Mouse (Mus musculus): ENCODE data around the gene Exoc2.

Exoc2 gene

GRCm38 (mm10) chr13:30973501-30974246 lies at the start of gene Exoc2, which contains the start of gene Gm5447:
Exoc2 (minus strand) TSS chr13:30974093.
Gm5447 (plus strand) TSS chr13:30974204.
- in situ Hi-C loops (cut with MboI, MseI): loop anchor here (5.0 to 10.0 kb wide), 2 partner anchors 56 to 419 kb away; no protein-coding TSS in a partner anchor

DNA sequence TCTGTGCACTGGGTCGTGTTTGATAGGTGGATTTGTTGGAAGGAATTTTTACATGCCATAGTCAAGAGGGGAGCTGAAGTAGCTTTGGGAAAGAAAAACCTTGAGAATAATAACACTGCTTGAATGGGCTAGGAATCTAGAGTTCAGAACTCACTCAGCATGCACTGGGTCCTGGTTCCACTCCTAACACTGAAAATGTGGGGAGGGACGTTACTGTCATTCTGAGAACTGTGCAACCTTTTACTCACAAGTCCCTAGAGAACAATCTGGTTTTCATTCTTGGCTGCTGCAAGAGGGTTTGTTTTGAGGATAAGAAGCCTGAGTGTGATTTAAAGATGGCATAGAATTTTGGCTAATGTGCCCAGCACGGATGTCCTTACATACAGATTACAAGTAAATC lies 49.8 kb upstream of the Exoc2 start:
- in situ Hi-C loops (cut with MboI, MseI): no loop called here

DNA sequence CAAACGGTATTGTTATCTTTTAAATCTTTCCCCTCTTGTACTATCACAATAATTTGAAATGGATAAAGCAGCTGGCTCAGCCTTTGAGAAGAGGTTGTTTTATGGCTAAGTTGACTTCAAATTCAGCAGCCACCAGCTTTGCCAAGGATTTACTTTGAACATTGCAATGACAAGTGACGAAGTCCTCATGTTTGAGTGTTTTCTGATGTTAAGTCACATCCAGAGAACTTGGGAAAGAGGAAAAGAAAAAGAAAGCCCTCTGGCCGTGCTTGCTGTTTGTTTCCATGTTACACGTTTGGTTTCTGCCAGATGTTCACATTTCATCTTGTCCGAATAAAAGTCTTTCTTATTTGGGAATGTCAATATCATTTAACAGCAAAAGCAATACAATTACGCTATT lies 48.0 kb upstream of the Exoc2 start:
- in situ Hi-C loops (cut with MboI, MseI): no loop called here

GRCm38 (mm10) chr13:31021514-31021913 lies 47.6 kb upstream of the Exoc2 start:
- in situ Hi-C loops (cut with MboI, MseI): no loop called here

DNA sequence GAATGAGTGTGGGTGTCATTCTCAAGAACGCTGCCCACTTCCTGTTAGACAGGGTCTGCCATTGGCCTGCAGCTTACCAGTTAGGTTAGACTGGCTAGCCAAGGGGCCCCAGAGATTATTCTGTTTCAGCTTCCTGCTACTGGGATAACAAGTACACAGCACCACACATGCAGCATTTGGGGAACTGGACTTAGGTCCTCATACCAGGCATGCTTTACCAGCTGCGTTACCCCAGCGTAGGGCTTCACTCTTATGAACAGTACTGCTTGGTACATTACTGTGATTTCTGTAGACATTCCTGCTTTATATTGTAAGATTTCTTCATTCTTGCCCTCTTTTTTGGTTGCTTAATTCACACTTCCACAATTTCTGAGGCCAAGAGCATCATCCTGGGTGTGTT lies 43.7 kb upstream of the Exoc2 start:
- in situ Hi-C loops (cut with MboI, MseI): no loop called here

DNA sequence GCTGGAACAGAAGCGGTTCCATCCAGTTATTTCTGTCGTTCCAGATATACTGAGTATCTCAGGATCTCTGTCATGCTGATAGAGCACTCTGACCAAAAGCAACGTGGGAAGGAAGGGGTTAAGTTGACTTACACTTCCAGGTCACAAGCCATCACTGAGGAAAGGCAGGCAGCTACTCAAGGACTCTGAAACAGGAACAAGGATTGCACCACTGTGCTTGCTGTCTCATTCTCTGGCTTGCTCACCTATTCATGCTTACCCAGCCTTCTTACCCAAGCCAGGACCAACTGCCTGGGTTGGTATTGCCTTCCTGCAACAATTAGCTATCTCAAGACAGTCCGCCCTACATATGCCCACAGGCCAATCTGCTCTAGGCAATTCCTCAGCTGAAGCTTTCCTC lies 31.1 kb upstream of the Exoc2 start:
- in situ Hi-C loops (cut with MboI, MseI): no loop called here

- in situ Hi-C loops (cut with MboI, MseI): no loop called here
Observed at GRCm38 (mm10) chr13:31004458-31004857, 30.6 kb upstream of the Exoc2 start.

- in situ Hi-C loops (cut with MboI, MseI): no loop called here
Observed at GRCm38 (mm10) chr13:30999799-31000198, 25.9 kb upstream of the Exoc2 start.

- in situ Hi-C loops (cut with MboI, MseI): no loop called here
Observed at GRCm38 (mm10) chr13:30997526-30998253, 23.8 kb upstream of the Exoc2 start.

DNA sequence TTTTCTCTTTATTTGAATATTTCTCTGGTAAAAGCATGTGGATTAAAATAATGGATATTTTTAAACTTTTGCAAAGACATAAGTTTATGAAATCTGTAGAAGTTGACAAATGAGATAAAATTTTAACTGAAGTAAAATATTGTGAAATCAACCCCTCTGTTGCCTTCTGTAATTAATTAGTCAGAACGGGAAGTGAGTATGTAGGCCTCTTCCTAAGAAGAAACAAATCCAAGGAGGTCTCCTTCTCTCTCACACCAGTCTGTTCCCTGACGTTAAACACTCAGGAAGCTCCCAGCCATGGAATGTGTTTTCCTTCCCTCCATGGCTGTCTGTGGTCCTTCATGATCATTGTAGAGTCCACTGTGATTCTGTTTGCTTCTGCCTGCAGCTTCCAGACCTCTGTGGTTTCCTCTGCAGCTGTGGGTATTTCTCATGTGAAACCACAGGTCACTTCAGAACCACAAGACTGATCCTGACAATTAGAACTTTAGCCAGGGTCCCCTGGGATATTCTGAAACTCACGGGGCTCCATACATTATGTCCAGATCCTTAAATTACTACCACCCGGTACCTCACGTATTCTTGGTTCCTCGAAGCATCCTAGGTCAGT lies 20.5 kb upstream of the Exoc2 start:
- in situ Hi-C loops (cut with MboI, MseI): no loop called here

DNA sequence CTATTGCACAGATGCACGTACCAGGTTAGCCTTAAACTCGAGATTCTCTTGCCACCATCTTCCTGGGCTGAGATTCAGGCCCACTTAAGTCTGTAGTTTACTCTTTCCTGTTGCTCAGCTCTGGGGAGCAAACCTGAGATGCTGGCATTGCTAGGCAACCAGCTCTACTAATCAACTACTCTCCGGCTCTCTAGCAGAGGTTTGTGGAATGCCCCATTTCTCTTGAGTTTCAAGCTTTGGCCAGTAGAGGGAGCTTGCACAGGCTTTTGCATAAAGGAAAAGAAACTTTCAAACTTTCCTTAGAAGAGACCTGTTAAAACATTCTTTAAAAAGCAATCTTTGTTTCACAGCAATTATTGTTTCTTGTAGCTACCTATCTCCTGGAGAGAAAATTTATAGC lies 19.9 kb upstream of the Exoc2 start:
- in situ Hi-C loops (cut with MboI, MseI): no loop called here

DNA sequence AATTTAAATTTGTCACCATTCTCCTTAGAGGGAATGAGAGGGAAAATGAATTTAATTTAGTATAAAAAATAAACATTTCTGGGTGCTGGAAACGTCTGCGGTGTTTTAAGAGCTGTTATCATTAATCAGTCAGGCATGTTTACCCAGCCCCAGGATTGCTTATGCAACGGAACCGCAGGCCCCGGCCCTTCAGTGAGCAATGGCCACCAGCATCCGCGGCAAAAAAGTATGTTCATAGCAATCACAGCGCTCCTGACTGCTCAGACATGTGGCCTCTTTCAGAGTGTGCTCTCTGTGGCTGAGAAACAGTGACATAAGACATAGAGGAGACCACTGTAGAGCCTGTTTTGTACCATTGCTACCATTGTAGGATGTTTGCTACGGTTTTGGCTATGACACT lies 16.3 kb upstream of the Exoc2 start:
- in situ Hi-C loops (cut with MboI, MseI): no loop called here

- in situ Hi-C loops (cut with MboI, MseI): loop anchor here (10.0 kb wide), 1 partner anchor 835 kb away; no protein-coding TSS in a partner anchor
Observed at GRCm38 (mm10) chr13:30989710-30990109, 15.8 kb upstream of the Exoc2 start.

GRCm38 (mm10) chr13:30987686-30988085 lies 13.8 kb upstream of the Exoc2 start:
- in situ Hi-C loops (cut with MboI, MseI): loop anchor here (10.0 kb wide), 1 partner anchor 833 kb away; no protein-coding TSS in a partner anchor

GRCm38 (mm10) chr13:30986934-30987455 lies 13.1 kb upstream of the Exoc2 start:
- in situ Hi-C loops (cut with MboI, MseI): loop anchor here (10.0 kb wide), 1 partner anchor 832 kb away; no protein-coding TSS in a partner anchor

- in situ Hi-C loops (cut with MboI, MseI): loop anchor here (10.0 kb wide), 1 partner anchor 831 kb away; no protein-coding TSS in a partner anchor
Observed at GRCm38 (mm10) chr13:30985598-30986466, 11.9 kb upstream of the Exoc2 start.

DNA sequence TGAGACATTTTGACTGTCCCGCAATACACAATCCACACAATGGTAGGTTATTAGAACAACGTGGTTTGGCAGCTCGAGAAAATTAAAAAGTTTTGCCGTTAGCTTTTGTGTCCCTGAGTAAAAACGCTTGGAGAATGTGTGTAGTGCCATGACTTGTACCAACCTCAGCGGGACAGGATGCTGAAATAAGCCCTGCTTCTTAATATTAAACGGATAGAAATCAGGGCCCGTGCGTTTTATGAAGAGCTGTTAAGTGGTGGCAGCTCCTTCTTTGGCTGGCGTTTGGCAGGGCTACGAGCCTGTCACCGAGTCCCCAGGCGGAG lies 11.3 kb upstream of the Exoc2 start:
- in situ Hi-C loops (cut with MboI, MseI): loop anchor here (10.0 kb wide), 1 partner anchor 830 kb away; no protein-coding TSS in a partner anchor

DNA sequence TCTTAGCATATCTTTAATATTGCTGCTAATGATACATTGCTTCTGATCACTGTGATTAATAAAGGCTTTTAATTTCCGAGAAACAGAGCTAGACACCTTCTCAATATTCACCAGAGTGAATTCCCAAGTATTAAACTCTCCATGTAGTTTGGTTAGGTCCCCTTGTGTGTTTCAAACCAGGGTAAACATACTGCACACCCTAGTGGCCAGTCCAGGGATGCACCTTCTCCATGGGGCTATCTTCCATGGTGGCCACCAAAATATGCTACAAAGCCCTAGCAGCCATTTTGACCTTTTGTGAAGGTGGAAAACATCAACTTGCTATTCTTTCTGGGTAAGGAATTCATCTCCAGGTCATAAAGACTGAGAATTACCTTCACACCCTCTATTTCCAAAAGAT lies 7.8 kb upstream of the Exoc2 start:
- in situ Hi-C loops (cut with MboI, MseI): loop anchor here (10.0 kb wide), 1 partner anchor 827 kb away; no protein-coding TSS in a partner anchor

- in situ Hi-C loops (cut with MboI, MseI): loop anchor here (10.0 kb wide), 1 partner anchor 423 kb away; no protein-coding TSS in a partner anchor
Observed at GRCm38 (mm10) chr13:30978224-30978623, 4.3 kb upstream of the Exoc2 start.

DNA sequence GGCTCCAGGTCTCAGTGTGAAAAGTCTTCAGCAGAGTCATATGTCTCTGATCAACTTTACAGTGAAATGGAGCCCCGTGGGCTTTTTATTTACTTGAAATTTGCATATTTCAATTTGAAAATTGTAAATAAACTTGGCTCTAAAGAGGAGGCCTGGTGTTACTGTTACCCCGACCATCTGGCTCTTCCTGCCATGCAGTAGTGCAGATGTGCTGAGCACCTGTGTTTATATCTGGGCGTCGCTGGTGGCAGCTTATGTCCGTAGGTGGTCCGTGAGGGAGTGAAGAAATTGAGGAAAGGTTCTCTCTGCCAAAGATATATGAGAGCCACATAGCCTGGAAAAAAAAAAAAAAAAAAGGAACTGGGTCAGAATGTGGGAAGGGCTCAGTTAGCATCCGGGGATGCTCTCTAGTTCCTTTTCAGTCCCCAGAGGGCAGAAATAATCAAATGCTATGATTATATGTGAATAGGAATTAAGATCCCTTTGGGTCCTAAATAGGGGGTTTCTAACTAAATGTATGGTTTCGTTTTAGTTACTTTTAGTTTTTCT lies 2.7 kb upstream of the Exoc2 start:
- in situ Hi-C loops (cut with MboI, MseI): loop anchor here (10.0 kb wide), 1 partner anchor 422 kb away; no protein-coding TSS in a partner anchor

Data from T-helper 1 cell (primary cell).